Mouse (Mus musculus) layer of hippocampus, postnatal 10 days (tissue): ENCODE measurements around the gene Klhl23. TPM values are rescaled to one million over a fixed set of nuclear protein-coding genes. Genes with fewer than 3 reads are reported as not detected.

Experiments
- total RNA-seq, 2 experiments: library from RNA; stranded (reverse); gene quantifications; 2 replicates each; pipeline ENCODE4 v1.2.3; 2021

Klhl23 gene
- total RNA-seq, 2 experiments from 2014 or later, result 82.6 to 92.2 TPM

Other genes starting within 250 kb of the Klhl23 start
- under 1 TPM; 0.74 to 0.78 TPM for gene Lrp2, start 235.9 kb upstream of the Klhl23 start, total RNA-seq
- 10 to 100 TPM; 26.7 to 33.2 TPM for gene Bbs5, start 174.8 kb upstream of the Klhl23 start, total RNA-seq
- under 1 TPM; 0.46 to 0.80 TPM for gene Klhl41, start 151.8 kb upstream of the Klhl23 start, total RNA-seq
- gene Fastkd1, start 108.4 kb upstream of the Klhl23 start, total RNA-seq, result 10 to 100 TPM; 22.9 to 23.1 TPM
- gene Ppig, start 99.4 kb upstream of the Klhl23 start, total RNA-seq, result 10 to 100 TPM; 56.8 to 65.8 TPM
- 1 to 10 TPM; 3.4 to 3.8 TPM for gene Ccdc173, start 32.4 kb upstream of the Klhl23 start, total RNA-seq
- gene Phospho2, start 32.3 kb upstream of the Klhl23 start, total RNA-seq, result 10 to 100 TPM; 20.2 to 20.8 TPM
- gene Ssb, start 39.6 kb downstream of the Klhl23 start, total RNA-seq, result 100 to 1,000 TPM; 135 to 170 TPM
- 10 to 100 TPM; 12.2 to 14.0 TPM for gene Mettl5, start 63.7 kb downstream of the Klhl23 start, total RNA-seq
- 100 to 1,000 TPM; 125 to 134 TPM for gene Ubr3, start 75.3 kb downstream of the Klhl23 start, total RNA-seq
- 1 to 10 TPM; 1.5 to 1.6 TPM for gene Myo3b, start 217.2 kb downstream of the Klhl23 start, total RNA-seq